Mouse (Mus musculus): ENCODE data around the gene Arl3.

The Arl3 gene

DNA sequence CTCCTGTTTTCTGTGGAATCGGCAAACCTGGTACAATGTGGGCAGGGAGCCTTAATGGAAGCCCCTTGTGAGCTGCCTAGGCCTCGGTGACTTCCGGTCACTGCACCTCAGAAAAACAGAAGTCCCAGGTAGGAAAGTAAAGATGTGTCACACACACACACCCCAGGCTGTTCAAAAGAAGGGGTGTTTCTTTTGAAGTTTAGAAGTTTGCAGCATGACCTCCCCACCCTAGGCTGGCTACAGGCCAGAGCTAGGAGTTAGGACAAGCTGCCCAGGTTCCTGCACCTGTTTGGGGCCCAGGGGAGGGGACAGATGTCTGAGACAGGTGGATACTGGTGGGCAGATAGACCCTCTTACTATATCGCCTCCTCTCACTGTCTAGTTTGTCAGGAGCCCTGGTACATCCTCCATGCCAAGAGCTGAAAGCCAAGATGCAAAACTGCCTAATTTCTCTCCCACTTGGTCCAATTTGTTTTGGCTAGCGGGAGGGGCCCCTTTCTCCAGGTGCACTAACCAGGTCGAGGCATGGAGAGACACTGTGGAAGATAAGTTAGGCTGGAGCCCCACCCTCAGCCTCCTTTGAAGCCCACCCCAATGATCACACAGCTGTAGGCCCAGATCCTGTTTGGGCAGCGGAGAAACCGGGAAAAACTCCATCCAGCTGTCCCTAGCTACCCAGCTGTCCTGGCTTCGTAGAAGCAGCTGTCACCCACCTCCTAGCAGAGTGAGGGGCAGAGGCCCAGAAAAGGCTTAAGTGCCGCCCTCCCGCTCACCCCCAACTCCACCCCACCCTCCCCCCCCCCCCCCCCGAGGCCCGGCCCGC is 55.3 kb downstream of the Arl3 start:
- no peak for DNase-seq (ENCODE audit: low read depth, low spot score)

DNA sequence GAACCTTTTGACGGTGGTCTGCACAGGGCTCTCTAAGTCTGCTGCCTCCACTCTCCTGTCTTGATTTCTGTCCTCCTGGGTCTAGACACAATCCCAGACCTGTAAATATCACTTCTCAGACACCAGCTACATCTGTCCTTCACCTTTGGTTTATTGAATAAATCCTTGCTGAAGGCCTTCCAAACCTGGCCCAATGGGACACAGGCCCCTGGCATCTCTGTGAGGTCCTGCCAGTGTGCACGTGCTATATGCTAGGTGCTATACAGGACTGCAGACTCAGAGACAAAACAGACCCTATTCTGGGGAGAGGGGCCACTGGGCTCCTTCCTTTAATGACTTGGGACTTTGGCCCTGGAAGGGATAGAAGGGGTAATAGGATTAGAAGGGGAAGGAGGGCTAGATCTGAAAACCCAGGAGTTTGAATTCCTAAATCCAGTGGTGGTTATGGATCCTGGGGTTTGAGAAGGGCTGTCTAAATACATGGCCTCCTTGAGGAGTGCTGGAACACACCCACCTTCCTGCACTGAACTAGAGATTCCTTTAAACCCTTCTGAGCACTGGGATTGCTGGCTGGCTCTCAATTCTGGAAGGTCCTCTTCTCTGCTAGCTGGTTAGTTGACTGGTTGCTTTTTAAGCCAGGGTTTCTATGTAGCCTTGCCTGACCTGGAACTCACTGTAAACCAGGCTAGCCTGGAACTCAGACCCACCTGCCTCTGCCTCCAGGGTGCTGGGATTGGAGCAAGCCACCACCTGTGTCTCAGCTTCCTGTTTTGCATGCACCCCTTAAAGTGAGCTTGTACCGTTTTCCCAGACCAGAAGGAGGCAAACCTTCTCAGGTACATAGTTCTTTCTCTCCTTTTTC is 56.1 kb downstream of the Arl3 start:
- DNase-seq (ENCODE audit: low read depth, low spot score) = no peak

DNA sequence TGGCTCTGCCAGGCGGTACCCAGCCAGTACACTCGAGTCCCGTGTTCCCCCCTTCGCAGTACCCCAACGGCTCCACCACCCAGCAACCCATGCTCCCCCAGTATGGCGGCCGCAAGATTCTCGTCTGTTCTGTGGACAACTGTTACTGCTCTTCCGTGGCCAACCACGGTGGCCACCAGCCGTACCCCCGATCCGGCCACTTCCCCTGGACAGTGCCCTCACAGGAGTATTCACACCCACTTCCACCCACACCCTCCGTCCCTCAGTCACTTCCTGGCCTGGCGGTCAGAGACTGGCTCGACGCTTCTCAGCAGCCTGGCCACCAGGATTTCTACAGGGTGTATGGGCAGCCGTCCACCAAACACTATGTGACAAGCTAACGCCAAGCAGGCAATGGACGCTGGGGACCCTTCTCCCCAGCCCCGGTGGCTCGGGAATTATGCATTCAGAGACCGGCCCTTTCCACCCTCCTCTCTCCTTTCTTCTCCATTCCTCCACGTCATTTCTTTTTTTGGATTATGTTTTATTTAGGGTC is 57.6 kb downstream of the Arl3 start:
- DNase-seq (ENCODE audit: low read depth, low spot score) = no peak

DNA sequence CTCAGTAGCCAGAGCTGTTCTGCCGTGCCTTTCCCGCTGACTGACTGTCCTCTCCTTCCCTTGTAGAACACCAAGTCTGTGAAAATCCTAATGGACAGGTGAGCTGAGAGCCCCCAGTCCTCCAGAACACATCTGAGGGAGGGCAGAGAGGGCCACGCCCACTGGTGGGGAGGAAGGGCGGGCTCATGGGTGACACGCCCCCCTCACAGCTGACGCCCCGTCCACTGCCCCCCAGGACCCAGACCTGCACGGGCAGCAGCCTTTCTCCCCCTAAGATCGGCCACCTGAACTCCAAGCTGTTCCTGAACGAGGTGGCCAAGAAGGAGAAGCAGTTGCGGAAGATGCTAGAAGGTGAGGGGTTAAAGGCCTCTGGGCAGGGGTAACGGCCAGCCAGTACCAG is 58.6 kb downstream of the Arl3 start:
- DNase-seq (ENCODE audit: low read depth, low spot score) = no peak

DNA sequence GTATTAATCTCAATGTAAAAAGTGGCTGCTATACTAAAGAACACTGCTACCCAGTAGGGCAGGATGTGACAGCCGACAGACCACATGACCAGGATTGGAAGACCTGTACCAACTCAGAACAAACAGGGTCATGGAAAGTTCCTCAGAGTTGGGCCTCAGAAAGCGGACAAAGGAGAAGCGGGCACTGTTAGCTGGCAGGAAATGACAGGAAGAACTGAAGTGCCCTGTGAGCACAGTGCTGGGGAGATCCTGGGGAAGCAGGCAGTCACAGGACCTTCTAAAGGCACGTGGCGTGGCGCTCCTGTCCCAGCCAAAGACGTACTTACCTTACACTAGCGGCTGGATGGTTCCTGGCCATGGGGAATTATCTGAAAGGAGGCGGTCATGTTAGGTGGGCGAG is 61.7 kb downstream of the Arl3 start:
- no peak for DNase-seq (ENCODE audit: low read depth, low spot score)

DNA sequence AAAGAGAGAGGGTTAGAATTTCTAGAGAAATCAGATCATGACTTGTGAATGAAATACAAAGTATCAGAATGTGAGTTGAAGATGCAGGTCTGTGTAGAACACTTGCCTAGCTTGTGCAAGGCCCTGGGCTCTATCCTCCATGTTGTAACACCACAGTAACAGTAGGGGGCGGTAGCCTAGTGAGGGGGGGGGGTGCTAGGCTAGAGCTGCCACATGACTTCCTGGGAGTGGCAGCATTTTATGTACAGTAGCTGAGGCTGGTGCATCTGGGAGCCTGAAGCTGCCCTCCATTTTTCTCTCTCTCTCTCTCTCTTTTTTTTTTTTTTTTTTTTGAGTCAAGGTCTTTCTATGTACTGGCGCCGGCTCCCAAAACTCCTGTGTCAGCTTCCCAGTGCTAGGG is 62.2 kb downstream of the Arl3 start:
- no peak for DNase-seq (ENCODE audit: low read depth, low spot score)

DNA sequence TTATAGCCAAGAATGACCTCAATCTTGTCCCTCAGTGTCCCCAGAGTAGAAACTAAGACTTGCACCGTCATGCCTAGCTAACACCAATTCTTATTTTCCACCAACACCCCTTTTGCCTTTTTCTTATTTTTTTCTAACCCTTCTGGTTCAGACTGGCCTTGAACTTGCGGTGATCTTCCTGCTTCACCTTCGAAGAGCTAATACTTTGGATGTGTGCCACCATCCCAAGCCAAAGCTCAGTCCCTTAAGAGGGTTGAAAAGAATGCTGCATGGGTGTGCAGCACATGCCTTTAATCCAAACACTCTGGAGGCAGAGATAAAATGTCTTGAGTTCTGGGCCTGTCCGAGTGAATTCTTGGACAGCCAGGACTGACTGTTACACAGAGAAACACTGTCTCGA is 62.6 kb downstream of the Arl3 start:
- no peak for DNase-seq (ENCODE audit: low read depth, low spot score)

DNA sequence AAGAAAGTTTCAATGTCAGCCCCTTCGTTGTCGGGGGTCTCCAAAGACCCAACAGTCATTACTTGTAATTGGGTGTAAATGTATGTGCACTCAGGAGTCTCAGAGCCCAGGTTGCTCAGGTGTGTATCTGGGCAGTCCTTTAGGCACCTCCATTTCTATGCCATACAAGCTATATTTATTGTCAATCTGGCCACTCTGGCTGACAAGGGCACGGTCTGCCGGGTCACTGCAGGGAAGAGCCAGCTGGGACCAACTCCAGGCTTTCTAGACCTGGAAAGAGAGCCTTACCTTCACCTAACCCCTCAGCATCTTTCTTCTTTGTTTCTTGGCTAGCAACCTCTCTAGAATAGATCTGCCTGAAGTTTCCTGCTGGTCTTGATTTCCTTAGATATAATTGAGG is 63.3 kb downstream of the Arl3 start:
- no peak for DNase-seq (ENCODE audit: low read depth, low spot score)

DNA sequence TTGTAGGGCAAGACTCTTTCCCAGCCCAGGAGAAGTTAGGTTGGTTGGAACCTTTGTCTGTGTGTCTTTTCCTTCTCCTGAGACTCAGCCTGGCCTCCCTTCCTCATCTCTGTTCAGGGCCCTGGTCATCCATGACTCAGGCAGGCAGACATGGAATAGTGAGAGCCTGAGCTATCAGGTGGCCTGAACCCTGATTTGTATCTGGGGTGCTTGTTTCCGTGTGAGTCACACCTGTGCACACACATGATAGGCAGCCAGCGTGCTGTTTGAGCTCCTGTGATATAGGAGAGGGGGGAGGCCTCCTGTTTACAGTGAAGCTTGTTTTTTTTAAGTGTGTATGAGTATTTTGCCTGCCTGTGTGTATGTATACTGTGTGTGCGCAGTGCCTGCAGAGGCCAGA is 63.8 kb downstream of the Arl3 start:
- no peak for DNase-seq (ENCODE audit: low read depth, low spot score)

DNA sequence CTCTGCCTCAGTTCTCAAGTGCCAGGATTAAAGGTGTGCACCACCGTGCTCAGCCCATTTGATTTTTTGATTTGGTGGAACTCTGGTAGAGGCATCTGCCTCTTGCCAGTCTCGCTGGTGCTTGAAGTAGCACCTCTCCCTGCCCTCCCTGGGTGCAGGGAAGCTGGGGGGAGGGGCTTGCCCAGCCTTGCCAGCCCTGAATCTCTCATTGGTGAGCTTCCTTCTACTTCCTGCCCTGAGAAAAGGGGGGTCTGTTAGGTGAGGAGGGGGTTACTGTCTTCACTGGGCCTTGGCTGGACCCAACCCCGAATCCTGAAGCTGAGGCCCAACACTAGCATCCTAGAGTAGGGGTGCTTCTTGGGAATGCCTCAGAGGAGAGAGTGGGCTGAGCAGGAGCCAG is 64.3 kb downstream of the Arl3 start:
- no peak for DNase-seq (ENCODE audit: low read depth, low spot score)

DNA sequence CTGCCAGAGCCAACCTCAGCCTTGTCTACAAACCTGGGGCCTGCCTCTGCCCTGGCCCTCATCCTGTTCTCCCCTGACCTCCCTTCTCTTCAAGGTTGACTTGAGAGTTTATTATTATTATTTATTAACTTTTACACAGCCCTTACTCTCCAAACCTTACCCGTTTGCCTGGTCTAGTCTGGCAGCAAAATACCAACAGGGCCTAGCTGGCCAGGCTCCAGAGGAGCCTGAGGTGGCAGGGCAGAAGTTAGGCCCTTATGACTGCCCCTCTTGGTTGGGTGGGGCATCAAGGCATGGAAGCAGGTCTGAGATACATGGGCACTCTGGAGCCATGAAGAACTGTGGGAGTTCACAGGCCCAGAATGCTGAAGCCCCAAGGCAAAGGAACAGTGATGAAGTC is 65.2 kb downstream of the Arl3 start:
- no peak for DNase-seq (ENCODE audit: low read depth, low spot score)

DNA sequence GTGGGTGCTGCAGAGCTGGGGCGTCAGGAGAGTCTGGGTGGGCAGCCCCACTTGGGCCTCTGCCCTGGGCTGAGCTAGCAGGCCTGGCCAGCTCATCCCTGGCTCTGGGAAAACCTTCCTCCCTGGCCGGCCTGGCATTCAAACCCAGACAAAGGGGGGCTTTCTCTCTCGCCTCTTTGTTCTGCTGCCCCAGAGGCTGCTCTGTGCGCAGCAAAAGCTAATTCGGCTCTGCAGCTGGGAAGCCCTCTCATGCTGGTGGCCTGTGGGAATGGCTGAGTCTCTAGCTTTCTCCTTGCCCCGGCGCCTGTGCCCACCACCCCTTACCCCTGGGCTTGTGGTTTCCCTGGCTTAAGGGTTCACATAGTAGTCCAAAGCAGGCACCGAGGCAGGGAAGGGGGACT is 65.8 kb downstream of the Arl3 start:
- no peak for DNase-seq (ENCODE audit: low read depth, low spot score)

DNA sequence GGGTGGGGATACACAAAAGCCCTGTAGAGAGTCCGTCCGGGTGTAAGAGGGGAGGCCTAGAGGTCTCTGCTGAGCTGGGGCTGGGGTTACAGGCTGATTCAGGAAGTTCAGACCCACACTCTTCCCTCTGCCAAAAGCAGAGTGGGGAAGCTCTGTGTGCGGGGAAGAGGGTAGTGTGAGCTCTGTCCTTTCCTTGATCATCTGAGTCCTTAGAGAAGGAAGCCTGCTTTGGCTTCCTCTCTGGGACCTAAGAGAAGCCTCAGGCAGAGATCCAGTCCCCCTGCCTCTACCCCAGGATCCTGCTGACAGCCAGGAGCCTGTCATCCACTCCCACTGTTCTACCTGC is 66.7 kb downstream of the Arl3 start:
- DNase-seq (ENCODE audit: low read depth, low spot score) = no peak

DNA sequence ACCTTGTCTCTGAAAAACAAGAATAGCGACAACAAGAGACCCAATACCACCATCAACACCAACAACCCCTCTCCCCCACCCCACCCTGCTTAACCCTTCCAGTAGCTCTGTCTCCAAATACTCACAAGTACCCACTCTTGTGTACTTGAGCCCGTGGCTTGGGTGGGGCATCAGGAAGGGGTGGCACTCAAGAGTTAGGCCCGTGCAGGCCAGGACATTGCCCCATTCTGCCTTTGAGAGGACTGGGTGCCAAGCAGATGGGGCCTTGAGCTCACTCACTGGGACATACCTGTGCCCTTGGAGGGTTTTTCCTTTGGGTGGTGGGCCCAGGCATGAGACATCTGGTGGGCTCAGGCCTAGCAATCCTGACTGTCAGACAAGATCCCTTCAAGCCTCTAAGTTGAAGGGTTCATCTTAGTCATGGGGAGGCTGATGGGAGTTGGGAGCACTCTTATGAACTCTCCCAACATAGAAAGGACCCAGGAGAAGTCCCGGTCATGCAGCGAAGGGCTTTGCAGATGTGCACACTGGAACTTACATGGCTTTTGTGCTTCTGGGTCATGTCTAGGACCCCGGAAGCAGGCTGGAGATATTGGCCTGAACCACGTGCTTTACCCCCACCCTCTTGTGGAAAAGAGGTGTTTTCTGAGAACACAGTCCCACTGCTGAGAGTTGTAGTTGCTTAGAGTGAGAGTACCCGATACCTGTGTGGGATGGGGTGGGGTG is 67.2 kb downstream of the Arl3 start:
- DNase-seq (ENCODE audit: low read depth, low spot score) = no peak

DNA sequence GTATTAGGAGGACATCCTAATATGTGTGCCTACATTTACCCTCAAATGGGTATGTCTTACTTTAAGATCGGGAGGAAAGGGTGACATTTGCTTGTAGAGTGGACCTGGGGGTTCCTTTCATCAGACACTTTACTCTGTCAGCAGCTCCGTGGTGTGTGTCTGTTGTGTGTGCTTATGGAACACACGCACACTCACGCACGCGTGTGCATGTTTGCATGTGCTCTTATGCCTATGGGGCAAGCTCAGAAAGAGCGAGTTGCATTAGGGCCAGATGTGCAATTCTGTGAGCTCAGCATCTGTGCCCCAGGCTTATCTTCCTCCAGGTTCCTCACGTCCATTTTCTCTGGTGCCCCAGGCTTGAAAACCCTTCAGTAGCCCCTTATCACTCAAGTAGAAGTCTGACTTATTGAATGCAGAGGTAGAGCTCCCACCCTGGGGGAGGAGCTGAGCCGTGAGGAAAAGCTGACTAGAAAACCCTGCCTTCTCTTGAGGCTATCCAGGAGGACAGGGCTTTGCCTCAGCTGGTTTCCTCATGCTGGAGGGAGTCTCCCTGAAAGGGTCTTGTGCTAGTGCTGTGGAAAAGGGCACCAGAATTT is 68.1 kb downstream of the Arl3 start:
- DNase-seq (ENCODE audit: low read depth, low spot score) = no peak

DNA sequence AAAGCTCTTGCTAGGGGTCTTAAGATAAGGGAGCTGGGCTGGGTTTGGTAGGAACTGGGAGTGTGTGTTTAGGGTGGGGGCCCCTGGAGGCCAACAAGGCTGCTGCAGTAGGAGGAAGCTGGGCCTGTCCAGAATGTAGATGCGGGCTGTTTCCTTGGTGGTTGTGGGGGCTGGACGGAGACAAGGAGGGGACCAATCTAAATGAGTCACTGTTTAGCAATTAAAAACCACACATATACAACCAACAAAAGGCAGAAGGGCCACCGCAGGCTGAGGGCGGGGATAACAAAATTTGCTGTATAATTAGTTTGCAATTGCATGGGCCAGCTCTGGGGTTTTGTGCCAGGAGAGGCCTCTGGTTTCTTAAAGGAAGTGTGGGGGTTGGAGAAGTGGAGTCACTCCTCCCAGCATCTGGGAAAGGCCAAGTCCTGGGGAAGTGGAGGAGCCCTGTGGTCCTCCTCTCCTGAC is 68.9 kb downstream of the Arl3 start:
- DNase-seq (ENCODE audit: low read depth, low spot score) = no peak

DNA sequence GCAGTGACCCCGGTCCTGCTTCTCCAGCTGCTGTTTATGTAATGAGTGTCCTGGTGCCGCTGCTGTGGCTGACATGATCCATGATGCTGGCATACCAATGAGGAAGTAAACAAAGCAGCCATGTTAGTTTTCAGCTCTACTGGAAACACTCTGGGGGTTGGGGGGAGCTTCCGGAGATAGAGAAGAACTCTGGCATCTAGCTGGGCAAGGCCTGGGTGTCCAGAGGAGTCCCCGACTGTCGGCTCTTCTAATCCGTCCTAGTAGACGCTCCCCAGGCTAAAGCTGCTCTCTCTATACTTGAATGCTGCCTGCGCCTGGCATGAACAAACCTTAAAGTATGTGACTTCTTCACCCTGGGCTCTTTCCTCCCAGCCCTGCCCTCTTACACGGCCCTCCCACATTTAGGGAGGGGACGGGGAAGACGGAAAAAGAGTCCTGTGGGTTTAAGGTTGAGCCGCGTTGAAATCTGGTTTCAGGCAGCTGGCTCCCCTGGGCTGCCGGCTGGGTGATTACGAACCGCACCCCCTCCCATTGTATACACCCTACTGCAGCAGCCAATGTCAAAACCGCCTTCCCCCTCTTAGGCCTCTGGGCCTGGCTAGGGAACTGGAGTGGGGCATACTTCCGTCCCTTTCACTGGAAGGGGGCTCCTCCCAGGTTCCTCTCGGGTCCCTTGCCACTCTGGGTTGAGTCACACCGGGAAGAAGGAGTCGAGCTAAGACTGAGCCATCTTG is 69.5 kb downstream of the Arl3 start:
- DNase-seq (ENCODE audit: low read depth, low spot score) = no peak

DNA sequence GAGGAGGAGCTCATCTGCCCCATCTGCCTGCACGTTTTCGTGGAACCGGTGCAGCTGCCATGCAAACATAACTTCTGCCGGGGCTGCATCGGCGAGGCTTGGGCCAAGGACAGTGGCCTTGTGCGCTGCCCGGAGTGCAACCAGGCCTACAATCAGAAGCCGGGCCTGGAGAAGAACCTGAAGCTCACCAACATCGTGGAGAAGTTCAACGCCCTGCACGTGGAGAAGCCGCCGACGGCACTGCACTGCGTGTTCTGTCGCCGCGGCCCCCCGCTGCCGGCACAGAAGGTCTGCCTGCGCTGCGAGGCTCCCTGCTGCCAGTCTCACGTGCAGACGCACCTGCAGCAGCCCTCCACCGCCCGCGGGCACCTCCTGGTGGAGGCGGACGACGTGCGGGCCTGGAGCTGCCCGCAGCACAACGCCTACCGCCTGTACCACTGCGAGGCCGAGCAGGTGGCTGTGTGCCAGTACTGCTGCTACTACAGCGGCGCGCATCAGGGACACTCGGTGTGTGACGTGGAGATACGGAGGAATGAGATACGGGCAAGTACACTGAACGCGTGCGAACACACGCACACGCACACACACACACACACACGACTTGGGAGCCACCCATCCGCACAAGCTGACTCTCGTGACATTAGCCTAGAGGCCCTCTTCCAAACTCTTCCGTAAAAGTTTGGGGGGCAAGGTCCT is 70.4 kb downstream of the Arl3 start:
- no peak for DNase-seq (ENCODE audit: low read depth, low spot score)

DNA sequence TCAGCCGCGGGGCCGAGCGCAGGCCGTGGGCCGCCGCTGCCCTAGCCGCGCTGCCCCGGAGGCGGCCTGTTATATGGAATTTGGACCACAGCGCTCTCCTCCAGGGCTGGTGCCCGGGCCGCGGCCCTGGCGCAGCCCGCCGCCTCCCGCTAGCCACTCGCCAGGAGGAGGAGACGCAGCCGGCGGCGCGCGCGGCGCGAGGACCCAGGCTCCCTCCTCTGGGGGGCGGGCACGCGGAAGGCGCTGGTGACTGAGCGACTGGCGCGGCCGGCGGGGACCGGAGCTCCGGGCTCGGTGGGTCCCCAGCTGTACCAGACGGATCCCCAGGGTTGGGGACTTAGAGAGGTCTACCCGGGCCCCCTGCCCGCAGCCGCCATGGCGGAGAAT is 70.9 kb downstream of the Arl3 start:
- no peak for DNase-seq (ENCODE audit: low read depth, low spot score)

DNA sequence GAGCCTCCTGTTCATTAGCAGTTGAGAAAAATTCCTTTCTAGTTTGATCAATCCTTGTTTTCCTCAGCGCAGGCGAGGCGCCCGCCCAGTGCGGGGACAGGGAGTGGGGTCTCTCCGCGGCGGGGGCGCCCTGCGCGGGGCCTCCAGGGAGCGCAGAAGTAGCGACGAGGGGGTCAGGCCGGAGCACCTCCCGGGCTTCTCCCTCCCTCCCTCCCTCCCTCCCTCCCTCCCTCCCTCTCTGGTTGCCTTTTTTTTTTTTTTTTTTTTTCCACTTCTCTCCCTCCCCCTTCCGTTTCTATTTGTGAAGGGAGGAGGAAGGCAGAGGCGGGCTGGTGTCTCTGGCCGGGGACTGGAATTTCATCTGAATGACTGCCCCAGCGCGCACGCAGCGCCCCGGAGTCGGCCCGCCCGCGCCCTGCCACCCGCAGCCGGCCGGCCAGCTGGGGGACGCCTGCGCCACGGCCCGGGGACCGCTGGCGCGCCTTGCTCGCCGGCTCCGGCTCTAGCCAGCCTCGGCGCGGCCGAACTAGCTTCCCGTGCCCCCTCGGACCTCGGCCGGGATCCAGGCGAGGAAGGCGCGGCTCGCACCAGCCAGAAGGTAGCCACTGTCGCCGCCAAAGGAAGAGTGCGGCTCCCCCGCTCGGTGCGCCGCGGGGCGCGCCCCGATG is 71.5 kb downstream of the Arl3 start, which contains the start of gene Trim8:
Gene Trim8 (plus strand): TSS at position 302 of the 668 bp plus-strand sequence.
- peak; percentile 55 for DNase-seq (ENCODE audit: low read depth, low spot score)

All from retina, adult 2 months (tissue).